Mouse (Mus musculus): ENCODE data around the gene Dhrs9. TPM values are rescaled to one million over a fixed set of nuclear protein-coding genes. Genes with fewer than 3 reads are reported as not detected.

Gene Dhrs9
- polyA plus RNA-seq, 1 experiment = 0.22 TPM

DNA sequence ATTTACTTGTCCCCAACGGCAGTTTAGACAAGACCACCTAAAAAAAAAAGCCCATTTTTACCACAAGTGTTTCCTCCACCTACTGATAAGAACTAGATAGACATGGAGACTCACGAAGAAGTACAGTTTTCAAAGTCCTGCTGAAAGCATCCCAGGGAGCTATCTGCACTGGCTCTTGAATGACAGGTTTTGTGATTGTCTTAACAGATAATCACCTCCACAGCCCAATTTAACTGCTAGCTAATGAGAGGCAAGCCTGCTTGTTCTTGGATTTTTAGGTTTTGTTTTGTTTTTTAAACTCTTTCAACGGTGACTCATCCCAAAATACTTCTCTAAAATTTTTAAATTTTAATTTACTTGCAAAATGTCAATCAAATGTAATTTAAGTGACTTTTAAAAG, 61.4 kb downstream of the Dhrs9 start:
- H3K4me1 ChIP-seq (replicated peaks; ENCODE audit: control insufficient read depth, insufficient read depth, low read length) = no peaks in the 10 kb centered on the region
- H3K27ac ChIP-seq (ENCODE audit: control insufficient read depth, insufficient read depth, low read length) = no peak overlapping the region
- no peak overlapping the region for H3K4me3 ChIP-seq (ENCODE audit: control insufficient read depth, insufficient read depth, low read length)
- H3K27me3 ChIP-seq (ENCODE audit: control insufficient read depth, insufficient read depth, low read length) = no peaks in the 10 kb centered on the region
- WGBS = 49% methylated on average over 3 of the region's 3 CpGs
- no peak for DNase-seq
- no peaks in the 10 kb centered on the region for H3K36me3 ChIP-seq (ENCODE audit: control insufficient read depth, insufficient read depth, low read length)
- no peak for TF ChIP-seq POLR2A (IDR thresholded peaks at IDR 0.05; ENCODE audit: control insufficient read depth, extremely low read depth, insufficient read depth, low read length, poor library complexity)
- no peak for TF ChIP-seq CTCF (IDR thresholded peaks at IDR 0.05; ENCODE audit: borderline replicate concordance, control insufficient read depth, extremely low read depth, insufficient read depth, low read length, poor library complexity)

DNA sequence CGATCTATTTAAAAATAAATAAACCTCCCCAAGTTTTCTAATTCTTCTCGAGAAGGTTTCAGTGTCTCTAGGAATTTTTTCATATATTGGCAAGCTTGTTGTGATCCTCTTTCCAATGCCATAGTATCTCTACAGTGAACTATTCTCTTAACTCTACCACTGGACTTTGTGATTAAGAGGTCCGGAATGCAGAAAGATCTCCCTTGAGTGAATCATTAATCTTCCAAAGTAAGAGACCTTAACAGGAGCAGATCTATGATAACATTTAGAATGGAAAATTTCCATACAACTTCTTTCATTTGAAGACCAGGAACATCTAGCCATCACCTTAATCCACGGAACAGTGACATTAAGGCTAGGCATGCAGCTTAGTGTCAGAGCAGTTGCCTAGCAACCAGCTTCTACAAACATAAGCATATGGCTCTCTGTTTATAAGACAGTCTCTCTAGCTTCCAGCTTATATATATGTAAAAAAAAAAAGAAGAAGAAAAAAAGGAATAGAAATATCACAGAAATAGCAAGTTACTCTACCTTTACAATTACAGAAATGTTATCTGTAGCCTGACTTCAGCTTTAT, 65.7 kb downstream of the Dhrs9 start:
- Histone ChIP-seq H3K36me3 (ENCODE audit: control insufficient read depth, insufficient read depth, low read length) (no peaks in the 10 kb centered on the region), H3K27ac (ENCODE audit: control insufficient read depth, insufficient read depth, low read length) (no peak overlapping the region), H3K4me1 (replicated peaks; ENCODE audit: control insufficient read depth, insufficient read depth, low read length) (no peaks in the 10 kb centered on the region), H3K27me3 (ENCODE audit: control insufficient read depth, insufficient read depth, low read length) (no peaks in the 10 kb centered on the region), H3K4me3 (ENCODE audit: control insufficient read depth, insufficient read depth, low read length) (no peak overlapping the region)
- WGBS = 88% methylated on average over 4 of the region's 4 CpGs
- TF ChIP-seq POLR2A (IDR thresholded peaks at IDR 0.05; ENCODE audit: control insufficient read depth, extremely low read depth, insufficient read depth, low read length, poor library complexity) = no peak
- TF ChIP-seq CTCF (IDR thresholded peaks at IDR 0.05; ENCODE audit: borderline replicate concordance, control insufficient read depth, extremely low read depth, insufficient read depth, low read length, poor library complexity) = no peak
- DNase-seq = no peak

DNA sequence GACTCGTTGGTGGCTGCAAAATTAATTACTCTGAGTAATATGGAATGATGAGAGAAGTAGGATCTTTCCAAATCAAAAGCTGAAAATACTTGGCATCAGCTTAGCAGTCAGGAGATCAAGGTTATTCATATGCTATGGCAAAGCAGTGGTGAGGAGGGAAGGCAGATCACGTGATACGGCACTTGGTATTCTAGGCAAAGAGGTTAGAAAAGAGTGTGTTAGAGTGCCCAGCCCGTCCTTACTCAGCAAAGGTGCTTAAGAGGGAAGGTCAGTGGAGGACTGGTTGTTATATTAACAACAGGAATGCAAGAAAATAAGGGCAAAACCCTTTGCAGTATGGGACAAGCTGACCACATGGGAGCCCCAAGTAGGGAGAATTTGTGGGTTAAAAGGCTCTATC, 68.3 kb downstream of the Dhrs9 start:
- no peak for DNase-seq
- H3K4me1 ChIP-seq (replicated peaks; ENCODE audit: control insufficient read depth, insufficient read depth, low read length) = no peaks in the 10 kb centered on the region
- no peaks in the 10 kb centered on the region for H3K36me3 ChIP-seq (ENCODE audit: control insufficient read depth, insufficient read depth, low read length)
- no peak overlapping the region for H3K4me3 ChIP-seq (ENCODE audit: control insufficient read depth, insufficient read depth, low read length)
- WGBS = 89% methylated on average over 4 of the region's 4 CpGs
- no peaks in the 10 kb centered on the region for H3K27me3 ChIP-seq (ENCODE audit: control insufficient read depth, insufficient read depth, low read length)
- TF ChIP-seq CTCF (IDR thresholded peaks at IDR 0.05; ENCODE audit: borderline replicate concordance, control insufficient read depth, extremely low read depth, insufficient read depth, low read length, poor library complexity) (no peak), POLR2A (IDR thresholded peaks at IDR 0.05; ENCODE audit: control insufficient read depth, extremely low read depth, insufficient read depth, low read length, poor library complexity) (no peak)
- no peak overlapping the region for H3K27ac ChIP-seq (ENCODE audit: control insufficient read depth, insufficient read depth, low read length)

DNA sequence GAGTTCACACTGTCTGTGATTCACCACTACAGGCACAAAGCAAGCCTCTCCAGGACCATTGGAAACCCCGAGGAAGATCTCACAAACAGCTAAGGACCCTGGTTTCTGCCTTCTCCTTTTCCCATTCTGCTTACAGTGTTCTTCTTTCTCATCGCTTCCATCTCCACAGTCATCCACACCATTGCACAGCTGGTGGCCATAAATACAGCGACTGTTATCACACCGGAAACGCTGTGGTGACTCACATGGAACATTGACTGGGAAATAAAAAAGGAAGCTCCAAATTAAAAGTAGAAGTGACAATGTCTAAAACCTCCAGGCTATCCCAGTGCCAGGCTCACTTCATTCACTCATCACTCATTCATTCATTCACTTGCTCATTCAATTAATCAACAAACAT, 70.9 kb downstream of the Dhrs9 start:
- no peak for TF ChIP-seq POLR2A (IDR thresholded peaks at IDR 0.05; ENCODE audit: control insufficient read depth, extremely low read depth, insufficient read depth, low read length, poor library complexity)
- TF ChIP-seq CTCF (IDR thresholded peaks at IDR 0.05; ENCODE audit: borderline replicate concordance, control insufficient read depth, extremely low read depth, insufficient read depth, low read length, poor library complexity) = no peak
- no peak overlapping the region for H3K27ac ChIP-seq (ENCODE audit: control insufficient read depth, insufficient read depth, low read length)
- H3K4me1 ChIP-seq (replicated peaks; ENCODE audit: control insufficient read depth, insufficient read depth, low read length) = no peaks in the 10 kb centered on the region
- H3K36me3 ChIP-seq (ENCODE audit: control insufficient read depth, insufficient read depth, low read length) = no peaks in the 10 kb centered on the region
- DNase-seq = no peak
- WGBS = 84% methylated on average over 5 of the region's 5 CpGs
- H3K4me3 ChIP-seq (ENCODE audit: control insufficient read depth, insufficient read depth, low read length) = no peak overlapping the region
- H3K27me3 ChIP-seq (ENCODE audit: control insufficient read depth, insufficient read depth, low read length) = no peaks in the 10 kb centered on the region

Other genes with a start within 250 kb of the Dhrs9 start
- gene Nostrin, start 244.6 kb upstream of the Dhrs9 start, polyA plus RNA-seq (2012; rRNA removed) = 1.00 and 1.2 TPM in 2 replicates
- gene Spc25, start 174.3 kb upstream of the Dhrs9 start, polyA plus RNA-seq (2012; rRNA removed) = 9.5 and 9.7 TPM in 2 replicates
- not detected in 2 replicates for gene G6pc2, start 169.4 kb upstream of the Dhrs9 start, polyA plus RNA-seq (2012; rRNA removed)
- gene Abcb11, start 37.8 kb upstream of the Dhrs9 start, polyA plus RNA-seq (2012; rRNA removed) = 0.03 and 0.46 TPM in 2 replicates
- gene Lrp2, start 205.6 kb downstream of the Dhrs9 start, polyA plus RNA-seq (2012; rRNA removed) = 0.11 and 0.50 TPM in 2 replicates

All from thymus, adult 2 months (tissue).